Mouse (Mus musculus): ENCODE results near the gene Tob2. TPM values are rescaled to one million over a fixed set of nuclear protein-coding genes. Genes with fewer than 3 reads are reported as not detected.

The Tob2 gene
- total RNA-seq, 2 experiments from 2014 or later: 20.3 to 22.6 TPM

DNA sequence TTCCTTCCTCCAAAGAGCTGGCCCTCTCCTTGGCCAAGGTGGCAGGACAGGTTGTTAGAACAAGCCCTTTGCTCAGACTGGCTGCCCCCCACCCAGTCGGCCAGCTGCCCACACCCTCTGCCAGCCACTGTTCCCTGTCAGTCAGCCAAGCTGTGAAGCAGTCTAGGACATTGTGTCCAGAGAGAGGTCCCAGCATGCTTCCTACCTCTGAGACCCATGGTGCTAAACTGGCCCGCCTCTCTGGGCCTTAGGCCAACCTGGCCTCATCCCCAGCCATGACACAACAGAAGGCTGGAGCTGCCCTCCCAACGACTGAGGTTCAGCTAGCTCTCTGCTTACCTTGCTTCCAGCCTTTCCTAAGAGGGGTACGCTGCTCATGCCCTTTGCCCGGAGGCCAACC is 19.0 kb downstream of the Tob2 start:
- peak; percentile 93 for DNase-seq
- intact Hi-C loops (cut with DNase I): loop anchor here (10.0 kb wide), 1 partner anchor 65 kb away; no protein-coding TSS in a partner anchor

DNA sequence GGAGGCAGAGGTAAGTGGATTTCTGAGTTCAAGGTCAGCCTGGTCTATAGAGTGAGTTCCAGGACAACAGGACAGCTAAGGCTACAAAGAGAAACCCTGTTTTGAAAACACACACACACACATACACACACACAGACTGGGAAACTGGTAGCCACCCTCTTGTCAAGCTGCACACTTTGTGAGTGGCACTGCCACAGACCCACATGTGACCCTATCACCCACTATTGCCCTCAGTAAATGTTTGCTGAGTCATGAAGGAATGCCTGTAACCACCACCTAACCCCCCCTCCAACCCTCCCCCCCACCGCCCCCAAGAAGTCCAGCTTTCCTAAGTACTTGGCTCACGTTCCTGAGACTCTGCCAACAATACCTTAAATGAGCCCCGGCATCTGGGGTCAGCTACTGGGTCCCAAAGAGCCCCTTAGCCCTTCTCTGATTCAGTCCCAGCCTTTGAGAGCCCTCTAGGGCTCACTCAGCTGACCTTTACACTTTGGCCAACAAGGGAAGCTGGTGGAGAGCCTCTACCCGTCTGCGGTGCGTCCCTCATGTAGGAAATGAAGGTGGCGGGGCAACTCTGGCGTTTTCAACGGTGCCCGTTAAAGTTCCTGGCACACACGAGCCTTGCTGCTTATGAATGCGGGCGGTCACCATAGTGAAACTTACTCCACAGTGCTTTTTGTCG is 19.9 kb downstream of the Tob2 start:
- intact Hi-C loops (cut with DNase I): loop anchor here (10.0 kb wide), 1 partner anchor 66 kb away; no protein-coding TSS in a partner anchor
- DNase-seq: no peak

DNA sequence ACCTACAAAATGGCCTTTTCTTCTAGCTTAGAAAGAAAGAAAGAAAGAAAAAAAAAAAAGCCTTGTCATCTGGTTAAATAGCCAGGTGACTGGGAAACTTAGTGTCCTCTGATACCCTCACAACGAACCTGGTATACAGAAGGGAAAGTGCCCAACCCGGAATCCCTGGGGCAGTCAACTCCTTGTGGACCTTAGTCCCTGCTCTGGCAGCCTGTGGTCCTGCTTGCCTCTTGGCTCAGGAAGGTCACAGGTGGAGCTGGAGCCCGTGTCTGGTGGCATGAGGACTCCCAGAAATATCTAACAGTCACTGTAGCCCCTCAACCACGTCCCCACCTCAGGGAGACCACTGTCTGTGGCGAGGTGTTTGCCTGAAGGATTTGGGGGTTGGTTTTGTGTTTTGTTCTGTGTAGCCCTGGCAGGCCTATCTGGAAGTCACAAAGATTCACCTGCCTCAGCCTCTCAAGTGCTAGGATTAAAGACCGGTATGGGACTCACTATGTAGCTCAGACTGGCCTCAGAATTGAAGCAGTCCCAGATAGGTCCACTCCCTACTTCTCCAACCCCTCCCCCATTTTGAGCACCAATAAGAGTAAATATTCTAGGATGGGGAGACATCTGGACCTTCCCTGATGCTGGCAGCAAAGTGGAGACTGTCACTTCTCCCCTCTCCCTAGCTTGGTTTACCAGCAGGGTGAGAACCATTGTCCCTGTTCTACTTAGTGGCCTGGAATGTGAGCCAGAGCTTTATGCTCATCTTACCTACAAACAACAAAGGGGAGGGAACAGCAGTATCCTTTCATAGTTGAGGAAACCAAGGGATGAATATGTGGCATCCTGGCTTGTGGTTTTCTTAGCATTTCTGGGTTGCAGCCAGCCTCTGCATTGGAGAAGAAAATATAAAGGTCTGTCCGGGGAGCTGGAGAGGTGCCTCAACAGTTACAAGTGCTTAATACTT is 21.4 kb downstream of the Tob2 start:
- no peak for DNase-seq
- intact Hi-C loops (cut with DNase I): loop anchor here (10.0 kb wide), 1 partner anchor 68 kb away; no protein-coding TSS in a partner anchor

DNA sequence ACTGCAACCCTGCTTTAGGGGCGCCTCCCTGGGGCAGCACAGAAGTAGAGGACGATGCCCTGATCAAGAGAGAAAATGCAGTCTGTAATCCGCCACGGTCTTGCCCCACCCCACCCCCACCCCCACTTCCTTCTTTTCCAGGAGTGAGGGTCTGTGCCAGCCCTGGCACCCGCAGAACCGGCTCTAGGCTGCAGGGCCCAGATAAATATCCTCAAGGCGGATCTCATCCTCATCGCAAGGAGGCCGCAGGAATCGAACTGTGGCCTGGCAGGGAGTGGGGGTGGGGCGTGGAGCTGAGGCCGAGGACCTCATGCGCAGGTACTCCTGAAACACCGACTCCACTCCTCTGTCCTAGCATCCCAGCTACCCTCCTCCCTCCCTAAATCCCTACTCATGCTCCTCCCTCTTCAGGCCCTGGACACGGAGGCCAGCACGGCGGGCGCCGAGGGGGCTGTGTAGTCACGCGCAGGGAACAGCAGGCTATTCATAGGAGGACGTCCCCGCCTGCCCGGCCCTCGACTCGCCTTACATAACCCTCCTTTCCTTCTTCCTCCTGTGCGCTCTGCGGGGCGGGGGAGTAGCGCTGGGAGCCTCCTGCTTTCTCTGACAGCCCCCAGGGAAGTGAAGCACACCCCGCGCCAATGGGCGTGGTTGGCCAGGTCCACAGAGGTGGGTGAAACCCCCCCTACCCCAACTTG is 22.3 kb downstream of the Tob2 start:
- intact Hi-C loops (cut with DNase I): loop anchor here (10.0 kb wide), 1 partner anchor 69 kb away; no protein-coding TSS in a partner anchor
- peak; percentile 55 for DNase-seq

DNA sequence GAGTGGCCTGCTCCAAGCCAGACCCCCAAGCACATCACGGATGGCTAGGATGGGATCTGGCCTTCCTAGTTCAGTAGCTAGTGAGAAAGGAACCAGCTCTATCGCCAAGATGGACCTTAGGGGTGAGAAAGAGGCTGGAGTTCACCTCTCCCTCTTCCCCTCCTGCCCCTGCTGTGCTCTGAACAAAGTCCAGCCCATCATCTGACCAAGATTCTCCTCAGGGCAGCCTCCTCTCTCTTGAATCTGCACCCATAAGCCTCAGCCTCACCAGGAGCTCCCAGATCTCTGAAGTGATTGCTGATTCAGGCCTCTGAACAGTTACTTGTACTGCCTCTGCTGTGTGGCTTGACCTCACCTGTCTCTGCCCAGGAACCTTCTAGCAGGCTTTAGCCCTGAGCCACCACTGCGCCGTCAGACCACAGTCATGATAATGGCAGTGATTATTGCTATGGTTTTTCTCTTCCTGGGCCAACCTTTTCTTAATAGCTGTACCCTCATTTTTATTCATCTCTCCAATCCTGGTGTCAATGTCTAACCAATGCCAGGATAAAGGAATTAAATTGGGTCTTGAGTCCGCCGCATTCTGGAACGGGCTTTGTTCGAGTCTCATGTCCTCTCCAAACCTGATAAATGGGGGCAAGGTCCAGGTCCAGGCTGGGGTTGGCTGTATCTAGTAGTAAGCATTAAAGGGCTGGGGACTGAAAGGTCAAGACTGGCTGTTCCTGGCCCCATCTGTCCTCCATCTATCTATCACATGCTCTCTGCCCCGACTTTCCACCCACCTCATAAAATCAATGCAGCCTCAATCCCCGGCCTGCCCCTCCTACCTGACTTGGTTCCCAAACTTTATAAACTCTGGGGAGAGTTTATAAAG is 23.4 kb downstream of the Tob2 start:
- intact Hi-C loops (cut with DNase I): loop anchor here (10.0 kb wide), 1 partner anchor 70 kb away; no protein-coding TSS in a partner anchor
- DNase-seq: no peak

DNA sequence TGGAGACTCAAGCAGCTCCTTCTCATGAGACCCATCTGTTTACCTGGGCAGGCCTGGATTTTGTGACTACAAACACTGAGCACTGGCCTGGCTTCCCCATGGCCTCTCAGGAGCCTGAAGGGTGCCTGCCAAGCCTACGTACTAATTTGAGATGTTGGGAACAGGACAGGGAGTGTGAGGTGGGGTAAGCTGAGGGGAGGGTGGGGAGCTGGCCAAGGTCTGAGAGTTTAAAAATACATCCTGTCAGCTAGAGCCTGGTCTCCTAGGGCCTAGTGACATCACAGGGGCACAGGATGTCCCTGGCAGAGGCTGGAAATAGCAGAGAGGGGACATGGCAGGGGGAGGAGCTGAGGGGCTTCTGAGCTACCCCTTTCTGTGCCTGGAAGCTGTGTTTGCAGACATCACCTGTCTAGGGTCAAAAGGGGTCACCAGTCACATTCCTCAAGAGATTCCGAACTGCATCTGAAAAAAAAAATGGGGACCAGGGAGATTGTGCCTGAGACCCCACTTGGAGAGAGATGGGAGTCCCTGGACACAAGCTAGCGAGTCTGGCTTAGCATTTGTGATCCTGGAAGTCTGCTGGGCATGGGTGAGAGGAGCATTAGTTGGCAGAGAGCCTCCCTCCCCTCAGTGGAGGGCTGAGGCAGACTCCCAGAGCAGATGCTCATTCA is 24.3 kb downstream of the Tob2 start:
- intact Hi-C loops (cut with DNase I): loop anchor here (10.0 kb wide), 1 partner anchor 70 kb away; no protein-coding TSS in a partner anchor

DNA sequence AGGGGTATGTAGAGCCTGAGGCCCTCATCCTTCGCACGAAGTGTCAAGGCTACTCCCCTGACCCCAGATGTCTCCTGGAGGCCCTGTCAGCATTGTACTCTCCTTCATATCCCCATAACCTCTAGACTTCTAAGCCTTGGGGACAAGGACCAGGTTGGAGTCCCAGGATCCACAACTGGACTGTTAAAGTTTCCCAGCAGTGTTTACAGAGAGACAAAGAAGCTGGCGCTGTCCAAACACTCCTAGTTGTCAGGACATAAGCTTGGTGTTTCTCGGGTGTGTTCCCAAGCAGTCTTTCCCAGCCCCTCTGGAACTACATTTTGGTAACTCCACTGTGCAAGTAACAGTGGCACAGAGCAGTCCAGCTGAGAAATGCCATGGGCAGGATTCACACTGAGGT is 25.1 kb downstream of the Tob2 start:
- no peak for DNase-seq
- intact Hi-C loops (cut with DNase I): loop anchor here (10.0 kb wide), 1 partner anchor 71 kb away; no protein-coding TSS in a partner anchor

More for the DNA sequence above, 24.3 kb downstream of the Tob2 start:
- peak; percentile 50 for DNase-seq

DNA sequence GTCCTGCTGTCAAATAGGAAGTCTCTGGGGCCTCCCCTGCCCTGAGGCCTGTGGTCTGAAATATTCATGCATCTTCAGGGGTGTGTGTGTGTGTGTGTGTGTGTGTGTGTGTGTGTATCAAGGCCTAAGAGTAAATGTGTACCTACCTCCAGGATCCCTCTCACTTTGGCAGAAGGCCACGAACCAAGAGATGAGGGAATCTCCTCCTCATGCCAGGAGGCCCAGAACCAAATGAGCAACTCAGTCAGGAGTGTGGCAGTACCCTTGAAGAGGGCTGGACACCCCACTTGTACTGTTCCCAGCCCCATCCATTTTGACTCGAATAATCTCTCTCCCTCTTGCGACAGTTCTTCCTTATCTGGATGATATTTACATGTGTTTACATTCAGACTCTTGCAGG is 26.4 kb downstream of the Tob2 start:
- no peak for DNase-seq
- intact Hi-C loops (cut with DNase I): loop anchor here (10.0 kb wide), 1 partner anchor 73 kb away; no protein-coding TSS in a partner anchor

DNA sequence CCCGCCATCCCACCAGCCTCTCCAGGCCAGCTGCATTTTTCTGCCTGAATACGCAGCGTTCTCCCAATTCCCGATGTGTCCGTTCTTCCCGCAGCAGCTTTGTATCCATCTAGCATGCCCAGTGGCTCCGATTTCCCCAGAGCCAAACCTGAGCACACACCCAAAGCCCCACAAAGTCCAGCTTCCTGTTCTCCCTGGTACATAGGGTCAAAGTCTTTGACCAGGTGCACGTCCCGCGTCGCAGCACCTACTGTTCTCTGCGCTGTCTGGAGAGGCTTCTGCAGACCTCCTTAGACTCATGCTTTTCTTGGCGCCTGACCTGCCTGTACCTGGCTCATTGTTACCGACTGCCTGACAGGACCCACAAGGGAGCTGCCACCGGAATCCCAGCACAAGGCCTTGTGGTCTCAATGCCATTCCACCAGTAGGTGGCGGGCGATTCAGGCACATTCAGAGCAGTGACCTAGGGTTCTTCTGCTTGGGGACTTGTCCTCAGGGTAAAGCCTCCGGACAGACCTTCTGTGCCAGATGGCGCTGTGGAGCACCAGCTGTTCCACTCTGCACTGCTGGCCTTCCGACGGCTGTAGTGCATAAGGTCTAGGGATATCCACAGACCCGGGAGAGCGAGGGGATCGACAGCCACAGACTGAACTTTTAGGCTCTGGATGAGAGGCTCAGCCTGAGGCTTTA is 27.3 kb downstream of the Tob2 start:
- peak; percentile 96 for DNase-seq
- intact Hi-C loops (cut with DNase I): loop anchor here (10.0 kb wide), 1 partner anchor 74 kb away; no protein-coding TSS in a partner anchor

DNA sequence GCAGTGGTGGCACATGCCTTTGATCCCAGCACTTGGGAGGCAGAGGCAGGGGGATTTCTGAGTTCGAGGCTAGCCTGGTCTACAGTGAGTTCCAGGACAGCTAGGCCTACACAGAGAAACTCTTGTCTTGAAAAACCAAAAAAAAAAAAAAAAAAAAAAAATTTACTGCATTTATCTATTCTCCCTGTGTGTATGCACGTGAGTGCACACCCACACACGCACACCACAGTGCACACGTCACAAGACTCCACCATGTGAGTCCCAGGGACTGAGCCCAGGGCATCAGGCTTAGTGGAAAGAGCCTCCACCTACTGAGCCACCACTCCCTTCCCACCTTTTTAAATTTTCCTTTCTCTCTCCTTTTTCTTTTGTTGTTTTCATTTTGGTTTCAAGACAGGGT is 28.1 kb downstream of the Tob2 start:
- intact Hi-C loops (cut with DNase I): loop anchor here (10.0 kb wide), 1 partner anchor 74 kb away; no protein-coding TSS in a partner anchor

DNA sequence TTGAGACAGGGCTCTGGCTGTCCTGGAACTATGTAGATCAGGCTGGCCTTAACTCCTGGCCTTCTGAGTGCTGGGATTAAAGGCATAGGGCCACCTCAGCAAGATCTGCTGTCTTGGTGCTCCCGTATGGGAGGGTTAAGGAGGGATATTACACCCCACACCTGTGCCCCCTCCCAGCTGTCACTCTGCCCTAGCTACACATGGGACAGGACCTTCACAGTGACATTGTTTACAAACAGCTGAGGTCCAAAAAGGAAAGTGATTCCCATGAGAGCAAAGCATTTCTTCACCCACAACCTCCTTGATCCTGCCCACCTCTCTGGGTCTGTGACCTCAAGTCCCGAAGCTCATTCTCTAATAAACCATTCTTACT is 29.4 kb downstream of the Tob2 start:
- intact Hi-C loops (cut with DNase I): no loop called here
- DNase-seq: no peak

More for the DNA sequence above, 28.1 kb downstream of the Tob2 start:
- no peak for DNase-seq

DNA sequence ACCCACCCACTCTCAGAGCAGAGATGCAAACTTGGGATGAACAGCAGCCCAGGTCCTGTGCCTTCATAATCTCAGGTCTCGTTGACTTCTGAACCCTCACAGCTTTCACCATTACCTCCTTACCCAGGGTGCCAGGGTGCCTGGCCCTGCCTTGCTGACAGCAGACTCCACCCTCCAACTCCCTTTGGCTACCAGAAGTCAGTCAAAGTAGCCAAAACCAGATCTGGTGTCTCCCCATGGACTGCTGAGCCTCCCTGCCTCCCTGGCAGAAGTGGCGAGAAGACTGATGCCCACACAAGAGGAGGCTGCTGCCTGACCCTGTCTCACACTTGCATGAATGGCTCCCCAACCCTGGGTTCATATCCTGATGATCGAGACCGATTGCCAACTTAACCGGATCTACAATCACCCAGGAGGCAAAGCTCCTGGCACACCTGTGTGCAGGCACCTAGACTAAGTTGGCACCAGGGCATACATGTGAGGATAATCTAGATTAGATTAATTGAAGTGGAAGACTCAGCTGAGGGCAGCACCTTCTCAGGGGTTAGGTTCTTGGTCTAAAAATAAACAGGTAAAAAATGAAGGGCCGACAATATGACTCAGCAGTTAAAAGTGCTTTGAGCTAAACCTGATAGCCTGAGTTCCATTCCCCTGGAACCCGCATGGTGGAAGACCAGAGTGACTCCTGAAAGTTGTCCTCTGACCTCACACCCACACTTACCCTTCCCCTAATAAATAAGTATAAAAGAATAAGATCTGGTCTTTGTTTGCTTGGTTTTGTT is 30.0 kb downstream of the Tob2 start:
- intact Hi-C loops (cut with DNase I): no loop called here
- no peak for DNase-seq

DNA sequence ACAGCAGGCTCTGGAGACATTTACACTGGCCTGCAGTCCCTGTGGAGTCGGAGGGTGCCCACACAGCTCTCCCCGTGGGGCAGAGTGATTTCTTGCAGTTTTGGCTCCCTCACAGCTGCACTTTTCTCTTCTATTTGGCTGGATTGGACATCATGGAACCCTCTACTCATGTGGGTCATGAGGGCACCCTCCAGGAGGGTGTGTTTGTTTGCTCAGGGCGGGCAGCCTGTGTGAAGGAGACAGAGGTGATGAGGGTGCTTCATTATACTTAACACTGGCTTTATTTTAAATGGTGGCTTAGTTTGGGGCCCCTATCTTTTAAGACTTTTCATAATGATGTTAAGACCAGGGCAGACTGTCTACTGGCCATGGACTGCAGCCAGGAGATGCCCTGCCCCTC is 33.8 kb downstream of the Tob2 start:
- intact Hi-C loops (cut with DNase I): no loop called here
- DNase-seq: no peak

DNA sequence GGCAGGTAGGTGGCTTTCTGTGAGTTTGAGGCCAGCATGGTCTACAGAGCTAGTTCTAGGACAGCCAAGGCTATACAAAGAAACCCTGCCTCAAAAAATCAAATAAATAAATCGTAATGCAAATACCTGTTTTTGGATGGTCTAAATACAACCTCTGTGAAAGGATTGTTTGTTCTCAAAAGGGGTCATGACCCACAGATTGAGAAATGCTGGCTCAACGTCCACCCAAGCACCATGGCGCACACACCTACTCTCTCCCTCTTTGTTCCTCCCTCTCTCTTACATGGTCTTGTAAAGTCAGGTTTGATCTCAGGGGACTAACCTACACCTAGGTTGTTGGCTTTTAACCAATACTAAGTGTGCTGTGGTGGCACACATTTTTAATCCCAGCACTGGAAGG is 36.0 kb downstream of the Tob2 start:
- DNase-seq: no peak
- intact Hi-C loops (cut with DNase I): no loop called here

DNA sequence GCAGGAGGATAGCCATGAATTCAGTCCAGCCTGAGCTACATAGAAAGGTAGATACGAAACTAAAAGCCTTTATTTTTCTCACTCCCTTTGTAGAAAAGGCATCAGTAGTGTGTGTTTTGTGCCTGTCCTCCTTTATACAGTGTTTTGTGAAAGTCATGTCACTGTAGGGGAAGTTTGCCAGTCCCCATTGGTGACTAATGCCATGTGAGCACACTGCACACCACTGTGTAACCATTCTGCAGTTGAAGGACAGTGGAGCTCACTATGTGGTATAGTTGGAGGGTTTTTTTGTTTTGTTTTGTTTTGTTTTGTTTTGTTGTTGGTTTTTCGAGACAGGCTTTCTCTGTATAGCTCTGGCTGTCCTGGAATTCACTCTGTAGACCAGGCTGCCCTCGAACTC is 40.2 kb downstream of the Tob2 start:
- no peak for DNase-seq
- intact Hi-C loops (cut with DNase I): no loop called here

DNA sequence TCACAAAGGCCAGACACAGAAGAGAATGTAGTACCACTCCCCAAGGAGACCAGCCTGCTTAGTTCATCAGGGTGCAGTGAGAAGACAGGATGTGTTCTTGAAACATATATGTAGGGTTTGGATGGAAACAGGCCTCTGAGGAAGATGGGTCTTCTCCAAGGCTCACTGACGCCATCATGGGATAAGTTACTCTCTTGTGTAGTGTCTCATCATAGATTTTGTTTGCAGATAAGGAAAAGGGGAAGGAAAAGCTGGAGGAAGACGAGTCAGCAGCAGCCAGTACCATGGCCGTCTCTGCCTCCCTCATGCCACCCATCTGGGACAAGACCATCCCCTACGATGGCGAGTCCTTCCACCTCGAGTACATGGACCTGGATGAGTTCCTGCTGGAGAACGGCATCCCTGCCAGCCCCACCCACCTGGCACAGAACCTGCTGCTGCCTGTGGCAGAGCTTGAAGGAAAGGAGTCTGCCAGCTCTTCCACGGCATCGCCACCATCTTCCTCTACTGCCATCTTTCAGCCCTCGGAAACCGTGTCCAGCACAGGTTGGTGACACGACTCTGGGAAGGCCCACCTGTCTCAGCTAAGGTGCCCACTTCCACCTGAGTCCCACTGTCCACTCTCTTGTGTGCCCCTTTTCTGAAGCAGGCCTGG is 43.8 kb downstream of the Tob2 start:
- no peak for DNase-seq
- intact Hi-C loops (cut with DNase I): no loop called here

Data from left cerebral cortex, postnatal 4 days (tissue).